ENCODE assay signal across 8 mouse cellular contexts in the genomic region with DNA sequence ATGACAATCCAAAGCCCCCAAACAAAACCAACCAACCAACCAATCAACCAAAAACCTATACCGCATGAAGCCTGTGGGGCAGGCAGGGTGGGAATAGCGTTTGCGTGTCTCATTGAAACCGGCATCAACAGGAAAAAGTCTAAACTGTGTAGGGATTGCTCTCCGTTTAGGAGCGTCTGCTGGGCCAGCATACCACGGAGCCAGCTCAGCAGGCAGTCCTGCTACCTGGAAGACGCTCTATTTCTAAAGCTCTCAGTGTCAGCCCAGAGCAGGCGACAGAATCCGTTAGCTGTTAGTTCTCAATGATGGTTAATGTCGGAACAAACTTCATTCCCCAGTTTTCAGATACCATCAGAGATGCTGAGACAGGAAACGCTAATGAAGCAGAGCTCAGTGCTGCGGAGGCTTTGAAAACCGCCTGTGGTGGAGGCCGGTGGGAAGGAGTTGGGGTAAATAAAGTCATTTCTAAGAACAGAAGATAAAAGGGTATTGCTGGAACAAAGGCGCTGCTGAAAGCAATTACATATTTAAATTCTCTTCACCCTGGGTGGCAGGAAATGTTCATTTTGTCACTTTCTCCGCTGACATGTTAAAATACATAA. TPM values are rescaled to one million over a fixed set of nuclear protein-coding genes. Genes with fewer than 3 reads are reported as not detected.
DNase-seq lines count a peak whose midpoint lies in the region; ATAC-seq and TF ChIP-seq lines count a peak whose summit lies in the region.

No protein-coding gene starts in this region.

- H3K27me3 ChIP-seq in forebrain, embryonic 14.5 days (replicated peaks; ENCODE audit: control insufficient read depth, insufficient read depth, low read length) = no peaks in the 10 kb centered on the region
- H3K27me3 ChIP-seq in liver, postnatal 0 days (ENCODE audit: insufficient read depth, low read length) = peaks cover 7% of the 10 kb centered on the region; the same call in 1 of the 2 replicates

- no peak for TF ChIP-seq CTCF in liver, postnatal 0 days (IDR thresholded peaks at IDR 0.05; ENCODE audit: low read depth)

- H3K4me3 ChIP-seq in forebrain, embryonic 14.5 days (ENCODE audit: low read depth, low read length) = peak overlapping the region; percentile 24
- no peak overlapping the region; the same call in 1 of the 2 replicates for H3K4me3 ChIP-seq in liver, postnatal 0 days (ENCODE audit: low read depth, low read length)

- H3K9me3 ChIP-seq in forebrain, embryonic 14.5 days (replicated peaks; ENCODE audit: control insufficient read depth, low read length) = 0 out of 2 replicates have a peak, but pooled peaks cover 11% of the 10 kb centered on the region
- H3K9me3 ChIP-seq in liver, postnatal 0 days (ENCODE audit: low read length) = peaks cover 10% of the 10 kb centered on the region; the same call in 1 of the 2 replicates

- 0 out of 2 replicates have a peak, but pooled peaks cover 4% of the 10 kb centered on the region for H3K4me1 ChIP-seq in forebrain, embryonic 14.5 days (ENCODE audit: control insufficient read depth, insufficient read depth, low read length)
- no peaks in the 10 kb centered on the region for H3K4me1 ChIP-seq in liver, postnatal 0 days (ENCODE audit: insufficient read depth)

- ATAC-seq in forebrain, embryonic 14.5 days = 0 out of 2 replicates have a peak, but pooled peaks have one; percentile 46
- ATAC-seq in liver, postnatal 0 days = no peak

- H3K36me3 ChIP-seq in forebrain, embryonic 14.5 days (ENCODE audit: control insufficient read depth, insufficient read depth, low read length) = no peaks in the 10 kb centered on the region
- no peaks in the 10 kb centered on the region for H3K36me3 ChIP-seq in liver, postnatal 0 days (replicated peaks; ENCODE audit: insufficient read depth, low read length)

- H3K27ac ChIP-seq in forebrain, embryonic 14.5 days (ENCODE audit: low read depth, low read length) = no peak overlapping the region
- H3K27ac ChIP-seq in liver, postnatal 0 days (ENCODE audit: low read depth) = no peak overlapping the region

- WGBS in forebrain, embryonic 14.5 days = 1% methylated on average over 17 of the region's 17 CpGs
- WGBS in liver, postnatal 0 days (ENCODE audit: insufficient replicate concordance) = 6% methylated on average over 17 of the region's 17 CpGs

- peak overlapping the region; percentile 43 for H3K9ac ChIP-seq in forebrain, embryonic 14.5 days (ENCODE audit: low read length)
- no peak overlapping the region for H3K9ac ChIP-seq in liver, postnatal 0 days (replicated peaks)

- H3K4me2 ChIP-seq in forebrain, embryonic 14.5 days (ENCODE audit: low read length) = peak overlapping the region; percentile 53
- H3K4me2 ChIP-seq in liver, postnatal 0 days (ENCODE audit: low read depth, low read length) = peak overlapping the region; percentile 40

- no peak for TF ChIP-seq EP300 in liver, postnatal 0 days (IDR thresholded peaks at IDR 0.05; ENCODE audit: low read depth)

- peak; percentile 24 to 40 for DNase-seq in cerebellum, postnatal 25 days
- DNase-seq in cerebellum, adult 9-10 months = no peak
- peak; percentile 47 to 50 for DNase-seq in CD8-positive naive resting alpha-beta T cell, adult 2 months (ENCODE audit: low read depth in 2 of 2, low spot score in 2 of 2)
- peak; percentile 41 for DNase-seq in forebrain, embryonic 14.5 days (ENCODE audit: low spot score)
- no peak for DNase-seq in liver, postnatal 0 days
- peak; percentile 34 for DNase-seq in thymus, postnatal 14 days
- no peak for DNase-seq in ovary, postnatal 14 days (ENCODE audit: low spot score)
- no peak for DNase-seq in lung, postnatal 14 days

RNA-seq across cellular contexts. Expression of gene Gm5617, which starts 42.9 kb away (rescaled TPM):
- polyA plus RNA-seq in forebrain, embryonic 14.5 days (2014; fragmentation: Nextera tagmentation; extraction: Ambion mirVana) = 24.5 and 37.3 TPM in 2 replicates
- 62.8 and 64.2 TPM in 2 replicates for polyA plus RNA-seq in liver, postnatal 0 days (2015; fragmentation: Nextera tagmentation; extraction: Ambion mirVana)

RNA-seq across cellular contexts. Expression of gene Rbm7, which starts 43.0 kb away (rescaled TPM):
- polyA plus RNA-seq in forebrain, embryonic 14.5 days (2014; fragmentation: Nextera tagmentation; extraction: Ambion mirVana) = 107 and 111 TPM in 2 replicates
- 52.1 and 54.0 TPM in 2 replicates for polyA plus RNA-seq in liver, postnatal 0 days (2015; fragmentation: Nextera tagmentation; extraction: Ambion mirVana)

RNA-seq across cellular contexts. Expression of gene Rexo2, which starts 57.7 kb away (rescaled TPM):
- polyA plus RNA-seq in forebrain, embryonic 14.5 days (2014; fragmentation: Nextera tagmentation; extraction: Ambion mirVana) = 87.6 and 96.1 TPM in 2 replicates
- 61.5 and 65.9 TPM in 2 replicates for polyA plus RNA-seq in liver, postnatal 0 days (2015; fragmentation: Nextera tagmentation; extraction: Ambion mirVana)

Comparison
In these comparisons a context has a peak if more than half of its experiments do, and no peak if none do; other contexts are left out.
1. DNase-seq: peak in cerebellum, postnatal 25 days (2 of 2), CD8-positive naive resting alpha-beta T cell, adult 2 months (2 of 2), forebrain, embryonic 14.5 days (single experiment) and thymus, postnatal 14 days (single experiment); none in cerebellum, adult 9-10 months (single experiment), liver, postnatal 0 days (single experiment), ovary, postnatal 14 days (single experiment) and lung, postnatal 14 days (single experiment).